Mouse (Mus musculus): ENCODE measurements around the gene Vipr2.

GRCm38 (mm10) chr12:116094765-116095555 lies 17.4 kb downstream of the Vipr2 start:
- TF ChIP-seq CTCF (conservative IDR thresholded peaks at IDR 0.05; ENCODE audit: low read length), result no peak
- TF ChIP-seq POU5F1 (IDR thresholded peaks at IDR 0.05; ENCODE audit: borderline replicate concordance, low read length), result no peak
